Mouse (Mus musculus) heart, embryonic 12.5 days (tissue): Measurements from ENCODE around the gene Nr2f6. TPM values are rescaled to one million over a fixed set of nuclear protein-coding genes. Genes with fewer than 3 reads are reported as not detected.

ENCODE experiments used
- ATAC-seq: fragments of 200-750 bp; cut with Nextera tagmentation; 2 replicates; pipeline ENCODE4 v1.8.0; 2017; ENCODE audit warnings: moderate TSS enrichment, moderate library complexity; ENCODE audit not compliant: insufficient number of reproducible peaks, low FRiP score
- H3K27ac ChIP-seq: fragments of 300-500 bp; sonication (generic); 2 replicates; pipeline ENCODE4 v1.5.1; 2016; ENCODE audit warnings: mild to moderate bottlenecking, moderate library complexity; ENCODE audit not compliant: poor library complexity, severe bottlenecking
- H3K27me3 ChIP-seq: fragments of 300-500 bp; sonication (generic); replicated peaks from 2 replicates; pipeline ENCODE4 v1.6.1; 2016; ENCODE audit warnings: mild to moderate bottlenecking, moderate library complexity
- H3K36me3 ChIP-seq: fragments of 300-500 bp; sonication (generic); 2 replicates; pipeline ENCODE4 v1.6.1; 2016; ENCODE audit warnings: mild to moderate bottlenecking, moderate library complexity
- H3K4me1 ChIP-seq: fragments of 300-500 bp; sonication (generic); replicated peaks from 2 replicates; pipeline ENCODE4 v1.6.1; 2016; ENCODE audit warnings: mild to moderate bottlenecking
- H3K4me2 ChIP-seq: fragments of 300-500 bp; sonication (generic); 2 replicates; pipeline ENCODE4 v1.6.1; 2016; ENCODE audit warnings: mild to moderate bottlenecking, moderate library complexity
- H3K4me3 ChIP-seq: fragments of 300-500 bp; sonication (generic); 2 replicates; pipeline ENCODE4 v1.5.1; 2016; ENCODE audit warnings: mild to moderate bottlenecking
- H3K9ac ChIP-seq: fragments of 300-500 bp; sonication (generic); 2 replicates; pipeline ENCODE4 v1.6.1; 2016; ENCODE audit warnings: mild to moderate bottlenecking, moderate library complexity
- H3K9me3 ChIP-seq: fragments of 300-500 bp; sonication (generic); replicated peaks from 2 replicates; pipeline ENCODE4 v1.6.1; 2016; ENCODE audit warnings: mild to moderate bottlenecking, moderate library complexity
- WGBS: fragments of 180-500 bp; shearing (Covaris S2); methylation state at CpG from one replicate; pipeline ENCODE4 v1.1.7; 2016; 5-methylcytosine and 5-hydroxymethylcytosine counted together
- polyA plus RNA-seq: library from polyadenylated mRNA; unstranded; fragments of >200 nt; fragmentation: Nextera tagmentation; extraction: Ambion mirVana; gene quantifications from 2 replicates; pipeline ENCODE4 v1.2.1, GENCODE M21; 2016

Gene Nr2f6
- 63.6 and 64.3 TPM in 2 replicates for polyA plus RNA-seq

- Histone ChIP-seq H3K4me2 (peak within 1 kb of the TSS; percentile 95), H3K4me3 (peak within 1 kb of the TSS; percentile 94), H3K27ac (peak within 1 kb of the TSS; percentile 88), H3K27me3 (no peaks in the 10 kb centered on the region), H3K9ac (peak within 1 kb of the TSS; percentile 98), H3K9me3 (no peaks in the 10 kb centered on the region), H3K36me3 (peaks cover 21% of the 10 kb centered on the region), H3K4me1 (peaks cover 45% of the 10 kb centered on the region)
- peak; percentile 41 for ATAC-seq
- 2% methylated on average over 75 of the region's 89 CpGs for WGBS
These were observed at the start of gene Nr2f6 for GRCm38 (mm10) chr8:71381421-71381970. Gene Nr2f6, minus strand, starts transcription at chr8:71381960.

DNA sequence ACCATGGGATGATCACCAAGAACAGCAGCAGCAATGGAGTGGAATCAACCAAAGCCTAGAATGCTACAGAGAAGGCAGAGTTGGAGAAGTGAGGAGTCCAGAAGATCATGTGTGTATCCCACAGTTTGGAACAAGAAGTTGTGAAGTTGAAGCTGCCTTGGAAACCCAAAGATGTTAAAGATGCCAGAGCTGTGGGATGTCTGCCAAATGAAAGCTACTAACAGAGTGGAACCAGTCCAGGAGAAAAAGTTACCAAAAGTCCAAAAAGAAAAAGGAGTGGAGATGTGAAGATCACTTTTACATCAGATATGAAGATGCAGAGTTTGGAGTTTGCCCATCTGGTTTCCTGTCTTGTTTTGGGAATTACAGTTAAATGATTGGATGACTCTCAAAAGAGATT is 40.4 kb upstream of the Nr2f6 start:
- no peak for ATAC-seq

GRCm38 (mm10) chr8:71411535-71412273 is 29.9 kb upstream of the Nr2f6 start:
- no peak overlapping the region for H3K4me2 ChIP-seq
- peaks cover 10% of the 10 kb centered on the region for H3K4me1 ChIP-seq
- WGBS = 42% methylated on average over 11 of the region's 11 CpGs

More for the DNA sequence above, 40.4 kb upstream of the Nr2f6 start:
- no peak overlapping the region for H3K4me3 ChIP-seq
- H3K4me1 ChIP-seq = no peaks in the 10 kb centered on the region
- H3K9ac ChIP-seq = no peak overlapping the region
- H3K4me2 ChIP-seq = no peak overlapping the region
- peaks cover 32% of the 10 kb centered on the region for H3K9me3 ChIP-seq
- no peaks in the 10 kb centered on the region; the same call in 1 of the 2 replicates for H3K27me3 ChIP-seq
- no peaks in the 10 kb centered on the region for H3K36me3 ChIP-seq
- no peak overlapping the region for H3K27ac ChIP-seq

DNA sequence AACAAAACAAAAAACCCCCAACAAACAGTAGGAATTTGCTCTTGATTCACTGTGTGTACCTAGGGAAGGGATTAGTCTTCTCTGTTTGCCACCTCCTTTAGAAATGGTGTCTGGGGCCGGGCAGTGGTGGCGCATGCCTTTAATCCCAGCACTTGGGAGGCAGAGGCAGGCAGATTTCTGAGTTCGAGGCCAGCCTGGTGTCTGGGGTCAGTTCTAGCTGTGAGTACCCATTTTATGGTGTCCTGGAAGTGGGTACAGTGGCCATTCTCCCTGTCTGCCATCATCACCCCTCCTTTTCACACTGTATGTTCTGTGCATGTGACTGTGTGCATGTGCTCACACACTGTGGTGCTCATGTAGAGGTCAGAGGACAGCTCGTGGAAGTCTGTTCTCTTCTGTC is 26.5 kb upstream of the Nr2f6 start:
- Histone ChIP-seq H3K9ac (no peak overlapping the region), H3K27me3 (no peaks in the 10 kb centered on the region), H3K4me1 (peaks cover 18% of the 10 kb centered on the region), H3K36me3 (peaks cover 33% of the 10 kb centered on the region), H3K27ac (no peak overlapping the region), H3K4me2 (no peak overlapping the region), H3K4me3 (no peak overlapping the region), H3K9me3 (no peaks in the 10 kb centered on the region)
- no peak for ATAC-seq
- WGBS = 92% methylated on average over 4 of the region's 4 CpGs

More at GRCm38 (mm10) chr8:71411535-71412273, 29.9 kb upstream of the Nr2f6 start:
- no peak overlapping the region for H3K27ac ChIP-seq
- peaks cover 32% of the 10 kb centered on the region for H3K36me3 ChIP-seq
- no peaks in the 10 kb centered on the region for H3K9me3 ChIP-seq
- H3K9ac ChIP-seq = no peak overlapping the region
- H3K27me3 ChIP-seq = no peaks in the 10 kb centered on the region
- ATAC-seq = no peak
- H3K4me3 ChIP-seq = no peak overlapping the region

DNA sequence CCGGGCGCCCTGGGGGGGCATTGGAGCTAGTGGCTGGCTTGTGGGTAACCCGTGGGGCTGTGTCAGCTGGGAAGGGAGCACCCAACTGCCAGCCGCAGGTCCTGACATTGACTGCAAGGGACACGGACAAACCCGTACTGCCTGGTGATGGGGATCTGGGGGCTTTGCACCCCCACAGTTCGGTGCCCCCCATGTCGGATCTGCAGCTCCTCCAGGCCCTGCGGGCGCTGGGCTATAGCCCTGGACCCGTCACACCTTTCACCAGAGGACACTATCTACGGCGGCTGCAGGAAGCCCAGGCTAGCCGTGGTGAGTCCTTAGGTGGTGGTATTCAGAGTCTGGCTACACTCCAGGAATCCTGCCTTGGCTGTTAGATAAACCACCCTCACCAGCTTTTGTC is 25.7 kb upstream of the Nr2f6 start:
- Histone ChIP-seq H3K9ac (peak overlapping the region; percentile 7; the same call in 1 of the 2 replicates), H3K36me3 (peaks cover 36% of the 10 kb centered on the region), H3K4me3 (no peak overlapping the region), H3K27me3 (no peaks in the 10 kb centered on the region), H3K4me2 (0 out of 2 replicates have a peak overlapping the region, but pooled peaks have one; percentile 79), H3K27ac (no peak overlapping the region), H3K9me3 (no peaks in the 10 kb centered on the region), H3K4me1 (peaks cover 18% of the 10 kb centered on the region)
- WGBS = 88% methylated on average over 14 of the region's 14 CpGs
- ATAC-seq = no peak

DNA sequence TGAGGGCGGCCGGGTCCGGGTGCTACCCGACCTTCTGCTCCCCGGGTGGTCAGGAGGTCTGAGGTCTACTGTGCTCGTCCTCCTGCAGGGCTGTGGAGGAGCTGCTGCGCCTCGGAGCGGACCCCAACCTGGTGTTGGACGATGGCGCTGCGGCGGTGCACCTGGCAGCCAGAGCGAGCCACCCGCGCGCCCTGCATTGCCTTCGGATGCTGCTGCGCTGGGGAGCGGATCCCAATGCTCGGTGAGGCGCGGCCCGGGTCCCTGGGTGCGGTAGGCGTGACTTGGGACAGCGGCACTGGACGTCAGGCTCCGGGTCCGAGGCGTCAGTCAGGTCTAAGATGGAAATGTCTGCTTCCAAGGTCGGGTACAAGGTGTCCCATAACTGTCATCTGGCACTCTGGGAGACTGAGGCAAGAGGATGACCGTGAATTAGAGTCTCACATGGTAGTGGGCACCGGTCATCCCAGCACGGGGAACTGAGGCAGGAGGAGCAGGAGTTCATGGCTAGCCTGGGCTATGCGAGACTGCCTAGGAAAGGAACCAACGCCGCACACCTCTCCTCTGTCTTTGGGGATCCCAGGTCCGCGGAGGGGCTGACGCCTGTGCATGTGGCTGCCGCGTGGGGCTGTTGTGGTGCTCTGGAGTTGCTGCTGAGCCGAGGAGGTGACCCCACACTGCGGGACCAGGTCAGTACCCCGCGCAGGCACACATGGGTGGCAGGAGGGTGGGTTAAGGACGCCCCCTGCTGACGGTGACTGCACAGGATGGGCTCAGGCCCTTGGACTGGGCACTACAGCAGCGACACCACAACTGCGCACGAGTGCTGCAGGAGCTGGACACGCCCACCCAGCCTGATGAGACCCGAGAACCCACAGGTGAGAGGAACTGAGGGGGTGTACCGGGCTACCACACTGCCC is 24.6 kb upstream of the Nr2f6 start:
- Histone ChIP-seq H3K36me3 (peaks cover 36% of the 10 kb centered on the region), H3K27ac (no peak overlapping the region), H3K9me3 (no peaks in the 10 kb centered on the region), H3K4me3 (peak overlapping the region; percentile 71), H3K4me2 (peak overlapping the region; percentile 79), H3K27me3 (no peaks in the 10 kb centered on the region), H3K9ac (peak overlapping the region; percentile 80), H3K4me1 (peaks cover 18% of the 10 kb centered on the region)
- WGBS = under 1% methylated on average over 55 of the region's 55 CpGs
- ATAC-seq = peak; percentile 78

DNA sequence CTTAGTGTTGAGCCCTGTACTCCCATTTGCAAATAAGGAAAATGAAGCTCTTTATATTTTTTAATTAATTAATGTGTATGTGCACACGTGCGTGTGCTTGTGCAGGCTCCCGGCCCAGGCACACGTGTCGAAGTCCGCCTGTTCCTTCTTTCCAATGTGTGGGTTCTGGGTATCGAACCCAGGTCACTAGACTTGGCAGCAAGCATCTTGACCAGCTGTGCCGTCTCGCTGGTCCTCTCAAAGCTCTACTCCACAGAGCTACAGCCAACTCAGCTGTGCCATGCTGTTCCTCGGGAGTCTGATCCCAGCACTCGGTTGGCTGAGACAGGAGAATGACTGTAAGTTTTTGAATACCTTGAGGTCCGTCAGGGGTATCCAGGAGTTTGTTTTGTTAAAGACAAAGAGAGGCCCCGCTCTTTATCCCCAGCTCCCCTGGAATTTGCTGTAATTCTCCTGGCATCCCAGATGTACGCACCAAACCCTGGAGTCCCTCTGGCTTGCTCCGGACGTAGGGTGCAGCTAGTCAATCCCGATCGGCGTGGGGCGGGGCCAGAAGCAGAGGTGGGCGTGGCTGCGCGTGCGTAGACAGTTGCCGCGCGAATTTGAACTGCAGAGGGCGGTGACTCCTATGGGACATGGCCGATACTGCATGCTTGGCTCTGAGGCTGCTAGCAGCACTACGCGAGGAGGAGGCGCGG is 23.8 kb upstream of the Nr2f6 start, which contains the start of gene Ankle1:
TSS of gene Ankle1 (plus strand) at position 610 of the 698 bp plus-strand sequence.
- H3K4me1 ChIP-seq = peaks cover 18% of the 10 kb centered on the region
- ATAC-seq = peak; percentile 91
- 16% methylated on average over 33 of the region's 33 CpGs for WGBS
- H3K9ac ChIP-seq = peak within 1 kb of the TSS; percentile 80
- H3K27ac ChIP-seq = no peak within 1 kb of the TSS
- H3K27me3 ChIP-seq = no peaks in the 10 kb centered on the region
- H3K4me2 ChIP-seq = peak within 1 kb of the TSS; percentile 79
- no peaks in the 10 kb centered on the region for H3K9me3 ChIP-seq
- peaks cover 41% of the 10 kb centered on the region for H3K36me3 ChIP-seq
- H3K4me3 ChIP-seq = peak within 1 kb of the TSS; percentile 71

GRCm38 (mm10) chr8:71404951-71405351 is 23.2 kb upstream of the Nr2f6 start:
- no peak for ATAC-seq
- Histone ChIP-seq H3K4me1 (peaks cover 18% of the 10 kb centered on the region), H3K27ac (no peak overlapping the region), H3K4me2 (peak overlapping the region; percentile 79; the same call in 1 of the 2 replicates), H3K27me3 (no peaks in the 10 kb centered on the region), H3K9me3 (no peaks in the 10 kb centered on the region), H3K9ac (no peak overlapping the region), H3K4me3 (no peak overlapping the region), H3K36me3 (peaks cover 39% of the 10 kb centered on the region)
- WGBS = 87% methylated on average over 9 of the region's 9 CpGs

- Histone ChIP-seq H3K27me3 (no peaks in the 10 kb centered on the region), H3K4me3 (no peak overlapping the region), H3K9me3 (no peaks in the 10 kb centered on the region), H3K27ac (no peak overlapping the region), H3K4me2 (no peak overlapping the region), H3K4me1 (peaks cover 18% of the 10 kb centered on the region), H3K9ac (no peak overlapping the region), H3K36me3 (peaks cover 39% of the 10 kb centered on the region)
- no peak for ATAC-seq
- WGBS = 91% methylated on average over 8 of the region's 8 CpGs
These were observed 22.3 kb upstream of the Nr2f6 start for GRCm38 (mm10) chr8:71404011-71404410.

GRCm38 (mm10) chr8:71403107-71403885 is 21.5 kb upstream of the Nr2f6 start:
- Histone ChIP-seq H3K27me3 (no peaks in the 10 kb centered on the region), H3K27ac (no peak overlapping the region), H3K9ac (no peak overlapping the region; the same call in 1 of the 2 replicates), H3K4me2 (no peak overlapping the region), H3K4me1 (peaks cover 18% of the 10 kb centered on the region), H3K4me3 (no peak overlapping the region), H3K36me3 (peaks cover 39% of the 10 kb centered on the region), H3K9me3 (no peaks in the 10 kb centered on the region)
- no peak for ATAC-seq
- WGBS = 71% methylated on average over 6 of the region's 6 CpGs
